Mouse (Mus musculus) thymus, adult 2 months (tissue): ENCODE measurements around the gene Slc2a2.

Experiments used
- CTCF ChIP-seq: fragments of 200-500 bp; IDR thresholded peaks from 2 replicates; pipeline ENCODE4 v1.5.1; 2012; ENCODE audit warnings: mild to moderate bottlenecking, control low read depth, low read length, moderate library complexity, borderline replicate concordance; ENCODE audit not compliant: control insufficient read depth, poor library complexity, insufficient read depth; ENCODE audit errors: extremely low read depth
- POLR2A ChIP-seq: fragments of 200-500 bp; IDR thresholded peaks from 2 replicates; pipeline ENCODE4 v1.6.1; 2012; ENCODE audit warnings: mild to moderate bottlenecking, low read length, control low read depth, moderate library complexity; ENCODE audit not compliant: control insufficient read depth, poor library complexity, insufficient read depth; ENCODE audit errors: extremely low read depth

- TF ChIP-seq CTCF (peak; percentile 27; the same call in 1 of the 2 replicates), POLR2A (no peak)
Observed at GRCm38 (mm10) chr3:28745835-28746483, 48.3 kb downstream of the Slc2a2 start.
